Mouse (Mus musculus) CH12.LX (cell line): Measurements from ENCODE around the gene Tmem82. TPM values are rescaled to one million over a fixed set of nuclear protein-coding genes. Genes with fewer than 3 reads are reported as not detected.

Experiments used
- DNase-seq: peaks from one replicate; pipeline ENCODE4 v3.0.0-alpha.2; 2013; ENCODE audit errors: extremely low read depth
- H3K27ac ChIP-seq: 2 replicates; pipeline ENCODE4 v1.5.1; 2012; ENCODE audit warnings: low read depth, mild to moderate bottlenecking, control low read depth, moderate library complexity; ENCODE audit not compliant: insufficient read depth
- H3K27me3 ChIP-seq: replicated peaks from 2 replicates; pipeline ENCODE3; 2012; ENCODE audit warnings: inconsistent platforms
- H3K36me3 ChIP-seq, 2 experiments: replicated peaks in 1 of 2; 2 replicates each; pipeline versions ENCODE3 to v1.6.1; 2012; ENCODE audit warnings: inconsistent platforms in 1 of 2, low read length in 1 of 2, mild to moderate bottlenecking in 1 of 2, mixed read lengths in 1 of 2, moderate library complexity in 1 of 2; ENCODE audit not compliant: control insufficient read depth in 1 of 2, insufficient read depth in 1 of 2
- H3K4me1 ChIP-seq, 2 experiments: 2 replicates each; pipeline ENCODE4 v1.6.1; 2012; ENCODE audit warnings: inconsistent platforms in 1 of 2, moderate library complexity in 1 of 2; ENCODE audit not compliant: insufficient read depth in 2 of 2, control insufficient read depth in 1 of 2
- H3K4me2 ChIP-seq: 2 replicates; pipeline ENCODE4 v1.6.1; 2012; ENCODE audit warnings: low read depth, mild to moderate bottlenecking, control low read depth; ENCODE audit not compliant: poor library complexity, insufficient read depth, severe bottlenecking
- H3K4me3 ChIP-seq, 3 experiments: fragments of 150-350 bp in 1 of 3; sonication (generic) in 1 of 3; replicated peaks in 1 of 3; 2 replicates each; pipeline versions ENCODE3 to v1.5.1; 2011 to 2012; ENCODE audit warnings: low read depth in 2 of 3, low read length in 2 of 3, mild to moderate bottlenecking in 2 of 3, moderate library complexity in 2 of 3, control low read depth in 1 of 3, improper control_type of control experiment in 1 of 3, inconsistent platforms in 1 of 3, mixed read lengths in 1 of 3; ENCODE audit not compliant: poor library complexity in 1 of 3
- H3K79me2 ChIP-seq: replicated peaks from 2 replicates; pipeline ENCODE4 v1.6.1; 2012; ENCODE audit warnings: mild to moderate bottlenecking, moderate library complexity; ENCODE audit not compliant: control insufficient read depth, poor library complexity, insufficient read depth, severe bottlenecking; ENCODE audit errors: extremely low read depth
- H3K9ac ChIP-seq: 2 replicates; pipeline ENCODE4 v1.6.1; 2012; ENCODE audit warnings: low read depth, mild to moderate bottlenecking, control low read depth, moderate library complexity; ENCODE audit not compliant: insufficient read depth
- H3K9me3 ChIP-seq: replicated peaks from 2 replicates; pipeline ENCODE3; 2012; ENCODE audit warnings: low read length, inconsistent platforms, mixed read lengths
- BHLHE40 ChIP-seq: IDR thresholded peaks from 2 replicates; pipeline ENCODE4 v1.6.1; 2011; ENCODE audit warnings: mild to moderate bottlenecking, low read depth, low read length, improper control_type of control experiment
- CTCF ChIP-seq, 2 experiments: IDR thresholded peaks in 1 of 2; conservative IDR thresholded peaks in 1 of 2; 2 replicates each; pipeline ENCODE4 v1.5.1; 2011 to 2012; ENCODE audit warnings: low read depth in 2 of 2, low read length in 2 of 2, improper control_type of control experiment in 1 of 2, inconsistent platforms in 1 of 2, mild to moderate bottlenecking in 1 of 2, moderate library complexity in 1 of 2
- ELF1 ChIP-seq: IDR thresholded peaks from 2 replicates; pipeline ENCODE4 v1.6.1; 2014; ENCODE audit warnings: low read depth, mild to moderate bottlenecking, inconsistent platforms, low read length, improper control_type of control experiment
- EP300 ChIP-seq: IDR thresholded peaks from 2 replicates; pipeline ENCODE4 v1.6.1; 2011; ENCODE audit warnings: low read length, improper control_type of control experiment
- ETS1 ChIP-seq: conservative IDR thresholded peaks from 2 replicates; pipeline ENCODE4 v1.6.1; 2012; ENCODE audit warnings: low read depth, mild to moderate bottlenecking, inconsistent platforms, low read length, improper control_type of control experiment, moderate library complexity
- KAT2A ChIP-seq: IDR thresholded peaks from 2 replicates; pipeline ENCODE4 v1.6.1; 2012; ENCODE audit warnings: low read length, improper control_type of control experiment, inconsistent platforms; ENCODE audit not compliant: insufficient replicate concordance
- MAFK ChIP-seq: IDR thresholded peaks from 2 replicates; pipeline ENCODE4 v1.6.1; 2011; ENCODE audit warnings: low read length, improper control_type of control experiment; ENCODE audit not compliant: insufficient replicate concordance
- MAX ChIP-seq: IDR thresholded peaks from 2 replicates; pipeline ENCODE4 v1.6.1; 2011; ENCODE audit warnings: low read length, improper control_type of control experiment
- MYC ChIP-seq: IDR thresholded peaks from 2 replicates; pipeline ENCODE4 v1.6.1; 2011; ENCODE audit warnings: low read depth, mild to moderate bottlenecking, improper control_type of control experiment, low read length
- RAD21 ChIP-seq: IDR thresholded peaks from 2 replicates; pipeline ENCODE4 v1.6.1; 2011; ENCODE audit warnings: low read depth, mild to moderate bottlenecking, low read length, improper control_type of control experiment, moderate library complexity
- SIN3A ChIP-seq: IDR thresholded peaks from 2 replicates; pipeline ENCODE4 v1.6.1; 2012; ENCODE audit warnings: low read length, improper control_type of control experiment, inconsistent platforms
- SMC3 ChIP-seq: IDR thresholded peaks from 2 replicates; pipeline ENCODE4 v1.6.1; 2011; ENCODE audit warnings: low read depth, low read length, improper control_type of control experiment
- USF1 ChIP-seq: IDR thresholded peaks from 2 replicates; pipeline ENCODE4 v1.6.1; 2014; ENCODE audit warnings: low read depth, mild to moderate bottlenecking, inconsistent platforms, low read length, improper control_type of control experiment
- dilution Hi-C: fragments of 300-500 bp; cut with MboI; formaldehyde crosslinking; loops from 2 replicates; pipeline ENCODE4 v1.14.3; 2020; ENCODE audit warnings: low sequenced_read_pairs; ENCODE audit not compliant: extremely low pct_unique_long_range_greater_than_20kb, extremely low pct_ligation_motif_present
- in situ Hi-C: fragments of 300-500 bp; cut with MboI; formaldehyde crosslinking; loops from 3 replicates; pipeline ENCODE4 v1.14.3; 2019; ENCODE audit warnings: low sequenced_read_pairs, low pct_ligation_motif_present, low pct_unique_long_range_greater_than_20kb, mixed read lengths
- polyA plus RNA-seq: library from polyadenylated mRNA; unstranded; fragments of >175 nt; gene quantifications from 2 replicates; pipeline ENCODE4 v1.2.1, GENCODE M21; 2012; ENCODE audit warnings: low read depth; ENCODE audit not compliant: insufficient read length
- total RNA-seq, 2 experiments: library from RNA; depleted of rRNA; stranded (reverse); fragments of 300-350 nt in 1 of 2; fragments of >200 nt in 1 of 2; gene quantifications; 2 replicates each; pipeline ENCODE4 v1.2.3; 2012 to 2014

The Tmem82 gene
- total and polyA plus RNA-seq, 3 experiments, result 0.68 to 5.2 (median 2.7) TPM

- Histone ChIP-seq H3K9me3 (peaks cover 4% of the 10 kb centered on the region), H3K4me1 (peaks cover 4% of the 10 kb centered on the region in 2 experiments; a peak in 3 of 4 replicates)
- in situ Hi-C loops, result no loop called here
- no peak for TF ChIP-seq KAT2A
- peak; percentile 29 for TF ChIP-seq RAD21
- TF ChIP-seq MAFK, result no peak
- TF ChIP-seq ELF1, result no peak
- peak in 1 of 2 experiments; percentile 51; a peak in 2 of 4 replicates for TF ChIP-seq CTCF (conservative IDR thresholded peaks at IDR 0.05 in 1 of 2, IDR thresholded peaks at IDR 0.05 in 1 of 2; ENCODE audit: low read depth in 2 of 2, low read length in 2 of 2)
- TF ChIP-seq SMC3, result peak; percentile 48
- no peak for TF ChIP-seq ETS1
- TF ChIP-seq MAX, result no peak
- TF ChIP-seq SIN3A, result no peak
- TF ChIP-seq, all 38 proteins: peak for 3
- Histone ChIP-seq H3K79me2 (no peaks in the 10 kb centered on the region), H3K36me3 (no peaks in the 10 kb centered on the region), H3K27ac (no peak overlapping the region), H3K27me3 (no peaks in the 10 kb centered on the region), H3K4me3 (no peak overlapping the region), H3K9ac (no peak overlapping the region), H3K4me2 (no peak overlapping the region)
- dilution Hi-C loops, result no loop called here
- no peak for DNase-seq
Measured at GRCm38 (mm10) chr4:141595605-141596268, 22.7 kb downstream of the Tmem82 start.

GRCm38 (mm10) chr4:141595138-141595537, 23.3 kb downstream of the Tmem82 start:
- Histone ChIP-seq H3K9me3 (peaks cover 4% of the 10 kb centered on the region), H3K4me3 (no peak overlapping the region), H3K4me1 (0 out of 4 replicates have a peak, but pooled peaks cover under 1% of the 10 kb centered on the region in 2 experiments), H3K27me3 (no peaks in the 10 kb centered on the region), H3K4me2 (no peak overlapping the region)
- dilution Hi-C loops, result no loop called here
- no peak for TF ChIP-seq MYC
- TF ChIP-seq, all 38 proteins: peak for 0
- Histone ChIP-seq H3K36me3 (no peaks in the 10 kb centered on the region), H3K9ac (no peak overlapping the region), H3K27ac (no peak overlapping the region), H3K79me2 (no peaks in the 10 kb centered on the region)
- no peak for DNase-seq
- in situ Hi-C loops, result no loop called here

DNA sequence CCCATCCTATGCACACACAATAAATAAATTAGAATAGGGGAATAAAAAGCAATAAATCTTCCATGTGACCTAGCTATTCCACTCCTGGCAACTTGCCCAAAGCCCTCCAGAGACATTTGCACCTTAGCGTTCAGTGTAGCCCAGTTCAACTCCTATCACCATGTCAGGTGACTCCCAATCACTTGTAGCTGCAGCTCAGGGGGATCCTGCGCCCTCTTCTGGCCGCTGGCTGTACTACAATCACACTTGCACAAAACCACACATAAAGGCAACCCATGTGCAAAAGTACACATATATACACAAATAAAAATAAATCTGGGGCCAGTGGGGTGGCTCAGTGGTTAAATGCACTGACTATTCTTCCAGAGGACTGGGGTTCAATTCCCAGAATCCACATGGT, 26.9 kb downstream of the Tmem82 start:
- dilution Hi-C loops, result no loop called here
- H3K36me3 ChIP-seq, result no peaks in the 10 kb centered on the region

More for the DNA sequence above, 26.9 kb downstream of the Tmem82 start:
- Histone ChIP-seq H3K27me3 (no peaks in the 10 kb centered on the region), H3K4me2 (no peak overlapping the region), H3K4me3 (no peak overlapping the region), H3K9ac (no peak overlapping the region), H3K79me2 (no peaks in the 10 kb centered on the region), H3K27ac (no peak overlapping the region), H3K9me3 (peaks cover 4% of the 10 kb centered on the region), H3K4me1 (peaks cover 0 to 11% of the 10 kb centered on the region in 2 experiments; a peak in 2 of 4 replicates)
- DNase-seq, result peak; percentile 44
- TF ChIP-seq CTCF (conservative IDR thresholded peaks at IDR 0.05 in 1 of 2, IDR thresholded peaks at IDR 0.05 in 1 of 2; ENCODE audit: low read depth in 2 of 2, low read length in 2 of 2), result peak; percentile 72 to 75
- no peak for TF ChIP-seq EP300
- TF ChIP-seq USF1, result peak; percentile 14; the same call in 1 of the 2 replicates
- no peak for TF ChIP-seq SIN3A
- TF ChIP-seq BHLHE40, result no peak
- TF ChIP-seq RAD21, result peak; percentile 44
- TF ChIP-seq SMC3, result peak; percentile 70
- in situ Hi-C loops, result no loop called here
